Mouse (Mus musculus) hindbrain, postnatal 0 days (tissue): ENCODE measurements around the gene Fut1. TPM values are rescaled to one million over a fixed set of nuclear protein-coding genes. Genes with fewer than 3 reads are reported as not detected.
A peak's percentile ranks its signal among the peaks of the same experiment; 100 is the strongest.

Experiments
- ATAC-seq: fragments of 200-750 bp; cut with Nextera tagmentation; 2 replicates; pipeline ENCODE4 v1.8.0; 2017; ENCODE audit warnings: mild to moderate bottlenecking, moderate TSS enrichment, moderate library complexity
- DNase-seq: peaks from one replicate; pipeline ENCODE4 v3.0.0-alpha.2; 2015; ENCODE audit warnings: low spot score
- H3K27ac ChIP-seq: fragments of 300-500 bp; sonication (generic); 2 replicates; pipeline ENCODE4 v1.5.1; 2014; ENCODE audit warnings: mild to moderate bottlenecking
- H3K27me3 ChIP-seq: fragments of 300-500 bp; sonication (generic); 2 replicates; pipeline ENCODE4 v1.6.1; 2014; ENCODE audit warnings: low read length, mixed read lengths; ENCODE audit not compliant: insufficient read depth
- H3K36me3 ChIP-seq: fragments of 300-500 bp; sonication (generic); 2 replicates; pipeline ENCODE4 v1.6.1; 2014; ENCODE audit warnings: low read length, mixed read lengths; ENCODE audit not compliant: insufficient read depth
- H3K4me1 ChIP-seq: fragments of 300-500 bp; sonication (generic); 2 replicates; pipeline ENCODE4 v1.6.1; 2014; ENCODE audit warnings: antibody characterized with exemption, low read length, mixed read lengths; ENCODE audit not compliant: insufficient read depth
- H3K4me2 ChIP-seq: fragments of 300-500 bp; sonication (generic); 2 replicates; pipeline ENCODE4 v1.6.1; 2014; ENCODE audit warnings: low read depth, mild to moderate bottlenecking, low read length, moderate library complexity, mixed read lengths
- H3K4me3 ChIP-seq: fragments of 300-500 bp; sonication (generic); 2 replicates; pipeline ENCODE4 v1.5.1; 2014; ENCODE audit warnings: low read length
- H3K9ac ChIP-seq: fragments of 300-500 bp; sonication (generic); replicated peaks from 2 replicates; pipeline ENCODE4 v1.6.1; 2014; ENCODE audit warnings: mild to moderate bottlenecking, low read length, moderate library complexity, mixed read lengths
- H3K9me3 ChIP-seq: fragments of 300-500 bp; sonication (generic); 2 replicates; pipeline ENCODE4 v1.6.1; 2016; ENCODE audit warnings: low read length, mixed read lengths
- CTCF ChIP-seq: IDR thresholded peaks from 2 replicates; pipeline ENCODE4 v1.5.1; 2016; ENCODE audit warnings: antibody characterized with exemption, control low read depth, low read depth
- WGBS: fragments of 180-500 bp; shearing (Covaris S2); extraction: QIAGEN DNeasy Blood & Tissue Kit; methylation state at CpG from one replicate; pipeline ENCODE4 v1.1.7; 2014; 5-methylcytosine and 5-hydroxymethylcytosine counted together
- polyA plus RNA-seq: library from polyadenylated mRNA; unstranded; fragments of >200 nt; fragmentation: Nextera tagmentation; extraction: Ambion mirVana; gene quantifications from 2 replicates; pipeline ENCODE4 v1.2.1, GENCODE M21; 2015
- total RNA-seq: library from RNA; depleted of rRNA; stranded (reverse); fragments of >200 nt; gene quantifications from 2 replicates; pipeline ENCODE4 v1.2.3, GENCODE M21; 2014

Fut1 gene
- total and polyA plus RNA-seq, 2 experiments from 2014 or later, result not detected

DNA sequence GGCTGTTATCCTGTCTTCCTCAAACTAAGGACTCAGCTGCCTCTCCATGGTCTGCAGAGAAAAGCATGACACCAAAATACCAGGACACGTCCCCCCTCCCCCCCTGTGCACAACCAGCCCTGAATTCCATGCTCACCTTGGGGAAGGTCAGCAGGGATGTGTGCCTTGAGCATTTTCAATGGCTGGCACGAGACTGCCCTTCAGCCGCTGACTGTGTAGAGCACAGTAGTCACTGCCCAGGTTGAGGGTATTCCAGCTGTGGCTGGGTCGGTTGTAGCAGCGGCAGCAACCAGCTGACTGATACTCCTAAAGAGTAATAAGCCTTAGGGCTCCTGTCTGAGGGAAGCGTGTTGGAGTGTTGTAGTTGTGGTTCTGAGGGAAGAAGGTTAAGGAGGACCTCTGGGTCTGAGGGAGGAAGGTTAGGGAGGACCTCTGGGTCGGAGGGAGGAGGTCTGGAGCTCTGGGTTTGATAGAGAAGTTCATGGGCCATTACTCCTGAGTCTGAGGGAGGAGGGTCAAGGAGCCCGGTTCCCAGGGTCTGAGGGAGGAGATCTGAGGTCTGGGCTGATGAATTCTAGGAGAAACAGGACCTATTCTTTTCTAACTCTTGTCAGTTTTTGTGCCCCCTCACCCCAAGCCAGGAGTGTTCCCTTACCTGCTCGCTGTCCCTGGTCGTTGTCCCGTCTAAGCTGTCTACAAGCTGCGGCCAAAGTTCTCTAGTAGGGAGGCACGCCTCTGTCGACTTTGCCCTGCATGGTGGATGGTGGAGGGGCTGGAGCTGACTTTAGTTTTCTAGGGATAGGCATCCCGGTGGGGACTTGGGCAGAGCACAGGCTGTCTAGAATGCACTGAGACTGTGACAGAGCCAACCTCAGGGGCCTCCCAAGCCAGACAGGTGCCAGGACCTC lies 42.4 kb upstream of the Fut1 start:
- ATAC-seq (no peak), DNase-seq (no peak)
- 84% methylated on average over 15 of the region's 15 CpGs for WGBS
- no peak overlapping the region for H3K4me3 ChIP-seq
- no peak overlapping the region for H3K9ac ChIP-seq
- peaks cover 9% of the 10 kb centered on the region for H3K4me1 ChIP-seq
- no peak overlapping the region for H3K27ac ChIP-seq
- H3K4me2 ChIP-seq, result no peak overlapping the region
- TF ChIP-seq CTCF, result no peak
- no peaks in the 10 kb centered on the region for H3K27me3 ChIP-seq
- peaks cover 10% of the 10 kb centered on the region; the same call in 1 of the 2 replicates for H3K36me3 ChIP-seq
- H3K9me3 ChIP-seq, result no peaks in the 10 kb centered on the region

DNA sequence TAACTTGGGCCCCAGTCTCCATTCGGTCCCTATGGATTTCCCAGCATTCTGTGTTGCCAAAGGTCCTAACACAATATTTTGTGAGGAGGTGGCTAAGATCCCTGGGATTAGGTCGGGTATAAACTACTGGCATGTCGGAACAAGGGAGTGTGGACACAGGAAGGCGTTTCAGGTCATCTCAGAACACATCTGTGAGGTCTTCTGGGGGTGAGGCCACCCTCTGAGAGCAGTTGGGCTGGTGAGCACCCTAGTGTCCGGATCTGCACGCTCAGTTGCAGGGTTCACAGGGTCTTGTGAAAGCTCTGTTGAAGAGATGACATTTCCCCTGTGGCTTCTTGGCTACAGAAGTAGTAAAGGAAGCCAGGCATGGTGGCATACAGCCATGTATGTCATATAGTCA lies 31.2 kb upstream of the Fut1 start:
- H3K27ac ChIP-seq, result no peak overlapping the region
- H3K9me3 ChIP-seq, result no peaks in the 10 kb centered on the region
- H3K36me3 ChIP-seq, result peaks cover 5% of the 10 kb centered on the region
- no peak overlapping the region for H3K9ac ChIP-seq
- no peaks in the 10 kb centered on the region for H3K4me1 ChIP-seq
- H3K27me3 ChIP-seq, result no peaks in the 10 kb centered on the region
- no peak overlapping the region for H3K4me2 ChIP-seq
- DNase-seq (no peak), ATAC-seq (no peak)
- TF ChIP-seq CTCF, result no peak
- no peak overlapping the region for H3K4me3 ChIP-seq
- WGBS, result 90% methylated on average over 6 of the region's 6 CpGs

GRCm38 (mm10) chr7:45587631-45588592 lies 29.2 kb upstream of the Fut1 start:
- 93% methylated on average over 23 of the region's 23 CpGs for WGBS
- no peak for DNase-seq
- Histone ChIP-seq H3K36me3 (peaks cover 5% of the 10 kb centered on the region), H3K9me3 (no peaks in the 10 kb centered on the region), H3K4me1 (no peaks in the 10 kb centered on the region), H3K4me2 (no peak overlapping the region), H3K27me3 (no peaks in the 10 kb centered on the region), H3K9ac (no peak overlapping the region), H3K4me3 (no peak overlapping the region), H3K27ac (no peak overlapping the region)
- no peak for TF ChIP-seq CTCF
- no peak for ATAC-seq

DNA sequence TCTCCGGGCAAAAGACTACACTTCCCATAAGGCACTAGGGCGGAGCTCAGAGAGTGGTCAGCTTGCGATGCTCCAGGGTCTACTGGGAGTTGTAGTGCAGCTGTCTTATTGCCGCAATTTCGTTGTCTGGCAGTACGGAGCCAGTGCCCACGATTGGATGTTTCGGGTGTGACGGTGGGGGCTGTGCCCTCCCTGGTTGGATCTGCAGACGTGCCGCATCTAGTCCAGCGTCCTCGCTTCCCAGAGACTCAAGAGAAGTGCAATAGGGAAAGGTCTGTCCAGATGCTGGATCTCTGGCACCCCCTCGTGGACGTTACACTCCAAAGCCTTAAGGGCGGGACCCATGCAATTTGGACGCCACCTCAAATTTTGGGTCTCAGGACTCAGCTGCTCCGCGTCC lies 27.9 kb upstream of the Fut1 start:
- Histone ChIP-seq H3K27ac (peak overlapping the region; percentile 80; the same call in 1 of the 2 replicates), H3K27me3 (no peaks in the 10 kb centered on the region), H3K9me3 (no peaks in the 10 kb centered on the region), H3K4me2 (peak overlapping the region; percentile 59), H3K9ac (no peak overlapping the region), H3K36me3 (peaks cover 5% of the 10 kb centered on the region), H3K4me1 (no peaks in the 10 kb centered on the region), H3K4me3 (peak overlapping the region; percentile 35)
- DNase-seq, result peak; percentile 98
- TF ChIP-seq CTCF, result peak; percentile 93
- 3% methylated on average over 19 of the region's 19 CpGs for WGBS
- ATAC-seq, result peak; percentile 99

GRCm38 (mm10) chr7:45589898-45590297 lies 27.2 kb upstream of the Fut1 start:
- peak overlapping the region; percentile 49; the same call in 1 of the 2 replicates for H3K27ac ChIP-seq
- no peaks in the 10 kb centered on the region for H3K4me1 ChIP-seq
- ATAC-seq (no peak), DNase-seq (no peak)
- no peaks in the 10 kb centered on the region for H3K9me3 ChIP-seq
- H3K36me3 ChIP-seq, result peaks cover 5% of the 10 kb centered on the region
- no peak overlapping the region for H3K4me2 ChIP-seq
- 98% methylated on average over 5 of the region's 5 CpGs for WGBS
- no peak overlapping the region for H3K4me3 ChIP-seq
- no peak for TF ChIP-seq CTCF
- H3K27me3 ChIP-seq, result no peaks in the 10 kb centered on the region
- H3K9ac ChIP-seq, result no peak overlapping the region

- Histone ChIP-seq H3K4me3 (no peak overlapping the region), H3K27ac (no peak overlapping the region), H3K27me3 (no peaks in the 10 kb centered on the region), H3K9ac (no peak overlapping the region), H3K4me2 (no peak overlapping the region), H3K36me3 (peaks cover 3% of the 10 kb centered on the region; the same call in 1 of the 2 replicates), H3K4me1 (no peaks in the 10 kb centered on the region), H3K9me3 (no peaks in the 10 kb centered on the region)
- ATAC-seq (no peak), DNase-seq (peak; percentile 12)
- no peak; the same call in 1 of the 2 replicates for TF ChIP-seq CTCF
- 60% methylated on average over 3 of the region's 3 CpGs for WGBS
Measured at GRCm38 (mm10) chr7:45590874-45591273, 26.2 kb upstream of the Fut1 start.
